Mouse (Mus musculus) ovary, postnatal 10 days (tissue): ENCODE measurements around the gene Clec2i.
"Not testable (repeated sequence)": the region's sequence is repeated elsewhere in the genome, so short reads cannot be mapped to it uniquely, and the experiment has no call there.

Experiments
- DNase-seq: peaks from one replicate; pipeline ENCODE4 v3.0.0; 2022; ENCODE audit warnings: low spot score

Gene Clec2i

GRCm38 (mm10) chr6:128887091-128887790 is at the start of gene Clec2i:
TSS of gene Clec2i (plus strand) at chr6:128887588.
- not testable (repeated sequence) for DNase-seq

GRCm38 (mm10) chr6:128838342-128839265 is 48.8 kb upstream of the Clec2i start:
- peak; percentile 85 for DNase-seq

DNA sequence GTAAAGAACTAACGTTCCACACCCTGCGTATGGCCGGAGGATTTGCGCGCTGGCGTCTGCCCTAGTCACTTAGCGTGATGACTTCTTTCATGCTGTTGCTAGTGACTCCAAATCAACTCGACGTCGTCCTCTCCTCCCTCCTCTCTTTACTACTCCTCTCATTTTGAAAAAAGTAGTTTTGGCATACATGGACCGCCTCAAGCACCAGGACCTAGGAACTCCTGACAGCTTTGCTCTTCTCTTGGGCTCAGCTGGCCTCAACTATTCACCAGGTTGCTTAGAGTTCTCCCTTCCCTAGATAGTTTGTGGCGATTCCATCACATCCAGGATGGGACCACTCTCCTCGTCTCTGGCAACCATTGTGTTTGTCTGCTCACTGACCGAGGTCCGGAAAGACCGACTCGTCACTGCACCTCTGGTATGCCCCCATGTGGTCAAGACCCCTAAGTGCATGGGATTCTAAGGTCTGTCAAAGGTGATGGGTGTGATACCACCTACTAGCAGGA is 48.1 kb upstream of the Clec2i start:
- DNase-seq, result peak; percentile 49

GRCm38 (mm10) chr6:128839921-128840320 is 47.5 kb upstream of the Clec2i start:
- no peak for DNase-seq

DNA sequence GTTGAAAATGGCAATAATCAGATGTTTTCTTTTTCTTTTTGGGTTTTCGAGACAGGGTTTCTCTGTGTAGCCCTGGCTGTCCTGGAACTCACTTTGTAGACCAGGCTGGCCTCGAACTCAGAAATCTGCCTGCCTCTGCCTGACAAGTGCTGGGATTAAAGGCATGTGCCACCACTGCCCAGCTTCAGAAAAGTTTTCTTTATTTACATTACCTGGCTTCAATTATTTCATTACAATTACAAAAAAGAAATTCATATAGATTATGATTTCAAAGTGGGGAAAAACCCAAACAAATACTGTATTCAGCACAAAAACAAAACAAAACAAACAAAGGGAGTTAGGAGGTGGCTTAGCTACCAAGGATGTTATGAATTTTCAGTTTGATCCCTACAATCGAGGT is 46.7 kb upstream of the Clec2i start:
- not testable (repeated sequence) for DNase-seq

GRCm38 (mm10) chr6:128841327-128842089 is 45.9 kb upstream of the Clec2i start:
- DNase-seq, result no peak

DNA sequence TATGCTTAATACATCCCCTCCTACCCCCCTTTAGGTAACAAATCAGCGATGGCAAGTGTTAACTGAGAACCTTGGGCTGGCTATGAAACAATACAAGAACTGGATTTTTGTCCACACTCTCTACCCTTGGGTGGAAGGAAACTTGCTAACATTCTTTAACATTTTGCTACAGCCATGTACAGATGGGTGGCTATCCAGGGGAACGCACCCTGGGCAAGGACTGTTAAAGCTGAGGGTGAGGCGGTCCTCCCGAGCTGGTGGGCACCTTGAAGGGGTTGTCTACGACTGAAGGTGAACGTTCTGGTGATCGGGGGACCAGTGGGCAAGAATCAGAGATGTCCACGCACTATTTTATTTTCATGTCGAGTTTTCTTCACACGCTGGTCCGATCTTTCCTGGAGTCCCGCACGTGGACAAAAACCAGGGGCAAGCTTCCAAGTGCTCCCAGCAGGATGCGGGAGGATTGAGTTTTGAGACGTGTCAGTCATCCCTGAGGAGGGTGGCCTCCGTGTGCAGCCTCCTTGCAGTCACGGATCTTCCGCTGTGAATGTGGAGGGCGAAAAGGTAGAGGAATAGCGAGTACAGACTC is 44.9 kb upstream of the Clec2i start:
- DNase-seq, result no peak

- DNase-seq, result peak; percentile 84
Measured at GRCm38 (mm10) chr6:128842945-128843478, 44.4 kb upstream of the Clec2i start.

DNA sequence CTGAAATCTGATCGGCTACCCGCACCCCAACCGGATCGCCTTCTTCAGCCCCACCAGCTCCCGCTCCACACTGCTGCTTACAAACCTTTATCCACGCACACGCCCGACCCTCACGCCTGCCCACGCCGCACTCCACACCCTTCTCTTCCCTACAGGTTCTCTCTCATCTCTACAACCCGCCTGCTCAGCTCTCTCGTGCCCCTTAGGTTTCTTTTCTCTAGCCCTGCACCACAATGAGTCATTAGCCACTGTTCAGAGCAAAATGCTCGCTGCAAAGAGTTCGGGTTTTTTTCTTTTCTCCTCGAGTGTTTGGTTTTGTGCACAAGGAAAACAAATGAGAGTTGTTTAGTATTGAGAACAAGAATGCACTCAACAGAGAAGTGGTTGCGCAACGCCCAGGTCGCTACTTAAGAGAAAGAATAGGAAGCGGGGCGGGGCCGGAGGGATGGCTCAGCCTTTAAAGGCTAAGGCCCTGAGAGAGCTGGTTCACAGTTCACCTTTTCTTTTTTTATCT is 43.9 kb upstream of the Clec2i start:
- peak; percentile 35 for DNase-seq

DNA sequence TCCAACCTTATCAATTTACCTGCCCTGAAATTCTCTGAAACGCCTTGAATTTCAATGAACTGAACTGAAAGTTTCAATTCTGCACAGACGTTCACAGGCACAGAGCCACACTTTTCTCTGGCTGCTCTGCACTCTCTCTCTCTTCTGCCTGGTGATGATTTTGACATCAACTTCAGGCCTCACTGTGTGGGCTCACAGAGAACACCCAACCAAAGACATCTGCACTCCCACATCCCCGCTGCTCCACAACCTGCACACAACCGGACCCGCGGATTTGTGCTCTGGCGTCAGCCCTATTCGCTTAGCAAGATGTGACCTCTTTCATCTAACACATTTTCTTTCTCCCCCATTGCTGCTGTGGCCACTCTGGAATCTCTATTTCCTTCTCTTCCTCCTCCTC is 43.3 kb upstream of the Clec2i start:
- DNase-seq, result no peak

DNA sequence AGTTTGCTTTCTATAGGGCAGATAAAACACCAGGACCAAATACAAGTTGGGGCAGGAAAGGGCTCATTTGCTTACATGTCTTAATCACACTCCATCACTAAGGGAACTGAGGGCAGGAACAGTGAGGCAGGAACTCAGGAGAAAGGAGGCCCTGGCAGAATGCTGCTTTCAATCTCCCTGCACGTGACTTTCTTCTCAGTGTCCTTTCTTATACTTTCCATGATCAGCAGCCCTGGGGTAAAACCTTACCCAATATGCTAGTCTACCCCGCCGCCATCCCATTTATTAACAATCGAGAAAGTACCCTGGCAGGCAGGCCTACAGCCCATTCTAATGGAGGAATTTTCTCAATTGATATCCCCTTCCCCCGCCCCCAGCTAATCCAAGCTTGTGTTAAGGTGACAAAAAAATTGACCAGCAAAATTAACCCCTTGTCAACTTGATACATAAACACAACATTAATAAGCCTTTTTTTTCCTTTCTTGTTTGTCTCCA is 42.8 kb upstream of the Clec2i start:
- DNase-seq, result no peak

DNA sequence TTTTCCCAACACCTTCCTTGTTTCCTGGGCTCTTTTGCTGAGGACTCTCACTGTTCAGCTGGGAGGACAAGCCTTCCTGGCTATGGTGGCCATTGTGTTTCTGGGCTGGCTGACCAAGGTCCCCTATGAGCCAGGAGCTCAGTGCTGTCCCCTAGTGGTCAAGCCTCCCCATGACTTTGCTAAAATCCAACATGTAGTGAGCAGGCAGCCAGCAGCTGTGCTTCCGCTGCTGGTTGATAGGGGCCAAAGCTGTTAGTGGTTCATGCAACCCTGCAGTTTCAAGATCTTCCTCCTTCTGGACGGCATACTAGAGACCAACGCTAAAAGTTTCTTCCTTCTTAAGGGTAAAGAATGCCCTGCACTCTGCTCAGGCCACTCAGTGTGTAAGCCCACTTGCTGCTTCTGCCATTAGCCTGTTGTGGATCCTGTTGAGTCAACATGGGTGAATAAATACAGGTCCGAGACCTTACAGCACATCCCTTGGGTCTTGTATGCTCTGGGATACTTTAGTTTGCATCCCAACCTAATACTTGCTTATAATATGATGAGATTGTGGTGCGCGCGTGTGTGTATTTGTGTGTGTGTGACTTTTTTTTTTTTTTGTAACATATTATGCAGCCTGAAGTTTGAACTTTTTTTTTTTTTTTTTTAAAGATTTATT is 41.9 kb upstream of the Clec2i start:
- DNase-seq, result peak; percentile 67

- no peak for DNase-seq
Measured at GRCm38 (mm10) chr6:128845998-128846542, 41.3 kb upstream of the Clec2i start.

DNA sequence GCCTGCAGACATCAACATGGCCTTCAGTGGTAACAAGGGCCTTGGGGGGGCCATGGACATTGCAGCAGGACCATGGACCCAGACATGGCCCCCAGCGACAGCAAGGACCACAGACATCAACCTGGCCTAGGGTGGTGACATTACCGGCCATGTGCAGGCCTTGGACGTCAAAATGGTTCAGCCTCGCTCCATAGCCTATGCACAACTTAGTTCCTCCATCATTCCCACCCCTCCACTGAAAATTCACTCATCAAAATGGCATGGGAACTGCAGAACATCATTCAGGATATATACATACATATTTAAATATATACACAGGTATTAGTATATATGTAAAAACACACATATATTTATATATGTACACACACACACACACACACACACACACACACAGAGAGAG is 40.0 kb upstream of the Clec2i start:
- no peak for DNase-seq

DNA sequence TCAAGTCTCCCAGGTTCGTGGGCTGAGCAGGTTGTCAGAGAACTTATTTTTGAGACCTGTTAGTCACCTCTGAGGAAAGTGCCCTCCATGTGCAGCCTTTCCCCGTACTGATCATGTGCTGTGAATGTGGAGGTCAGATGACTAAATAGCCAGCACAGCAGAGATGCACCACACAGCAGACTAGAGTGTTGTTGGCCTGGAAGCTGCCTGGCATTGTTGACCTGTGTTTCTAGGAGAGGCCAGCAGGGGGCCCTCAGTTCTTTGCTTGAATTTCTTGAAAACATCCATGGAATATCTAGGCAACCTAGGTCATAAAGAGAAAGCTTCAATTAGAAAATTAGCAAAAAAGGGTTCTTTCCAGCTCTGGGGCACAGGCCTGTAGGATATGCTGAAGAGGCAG is 37.5 kb upstream of the Clec2i start:
- no peak for DNase-seq

GRCm38 (mm10) chr6:128850671-128851070 is 36.7 kb upstream of the Clec2i start:
- no peak for DNase-seq

- DNase-seq, result no peak
Measured at GRCm38 (mm10) chr6:128851151-128851550, 36.2 kb upstream of the Clec2i start.

DNA sequence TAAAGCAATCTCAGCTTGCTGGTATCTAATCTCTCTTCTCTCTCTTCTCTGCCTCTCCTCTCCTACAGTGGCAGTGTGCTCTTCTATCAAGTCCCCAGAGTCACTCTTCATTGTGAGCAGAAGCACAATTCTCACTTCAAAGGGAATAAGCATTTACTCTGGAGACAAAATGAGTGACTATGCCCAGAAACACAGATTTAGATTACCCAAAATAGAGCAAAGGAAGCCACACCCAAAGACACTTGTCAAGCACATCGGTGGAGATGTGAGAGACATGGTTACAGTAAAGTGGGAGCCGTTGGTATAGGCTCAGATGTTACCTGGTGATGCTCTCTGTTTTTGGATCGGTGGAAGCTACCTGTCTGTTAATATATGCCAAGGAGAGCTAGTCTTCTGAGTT is 34.6 kb upstream of the Clec2i start:
- DNase-seq, result no peak

- DNase-seq, result peak; percentile 42
Measured at GRCm38 (mm10) chr6:128854024-128854820, 33.2 kb upstream of the Clec2i start.
